Mouse (Mus musculus): Measurements from ENCODE around the gene Aicda.
A peak's percentile ranks its signal among the peaks of the same experiment; 100 is the strongest.
"Not testable (repeated sequence)": the region's sequence is repeated elsewhere in the genome, so short reads cannot be mapped to it uniquely, and the experiment has no call there.

Aicda gene

DNA sequence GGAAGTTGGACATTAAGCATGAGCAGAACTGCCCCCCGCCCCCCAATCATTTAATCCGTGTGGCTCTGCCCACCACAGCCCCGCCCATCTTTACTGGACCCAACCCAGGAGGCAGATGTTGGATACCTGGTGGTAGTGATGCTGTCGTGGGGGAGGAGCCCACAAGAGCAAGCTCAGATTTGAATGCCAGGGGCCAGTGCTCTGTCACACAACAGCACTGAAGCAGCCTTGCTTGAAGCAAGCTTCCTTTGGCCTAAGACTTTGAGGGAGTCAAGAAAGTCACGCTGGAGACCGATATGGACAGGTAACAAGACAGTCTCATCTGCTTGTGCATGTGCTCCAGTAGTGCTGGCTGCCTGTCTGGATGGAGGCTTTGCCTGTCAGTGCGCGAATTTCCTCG is at the start of gene Aicda:
Gene Aicda, plus strand, starts transcription at position 196 of the 400 bp plus-strand sequence.
- no peak for DNase-seq

- no peak for DNase-seq
These were observed 48.6 kb upstream of the Aicda start for GRCm38 (mm10) chr6:122505041-122505440.

- no peak for DNase-seq
These were observed 48.1 kb upstream of the Aicda start, which contains the start of gene Mfap5 for GRCm38 (mm10) chr6:122505545-122505944. Gene Mfap5 (plus strand): TSS chr6:122505845.

GRCm38 (mm10) chr6:122508494-122508893 is 45.1 kb upstream of the Aicda start:
- DNase-seq = no peak

- DNase-seq = no peak
These were observed 40.4 kb upstream of the Aicda start for GRCm38 (mm10) chr6:122512914-122513878.

DNA sequence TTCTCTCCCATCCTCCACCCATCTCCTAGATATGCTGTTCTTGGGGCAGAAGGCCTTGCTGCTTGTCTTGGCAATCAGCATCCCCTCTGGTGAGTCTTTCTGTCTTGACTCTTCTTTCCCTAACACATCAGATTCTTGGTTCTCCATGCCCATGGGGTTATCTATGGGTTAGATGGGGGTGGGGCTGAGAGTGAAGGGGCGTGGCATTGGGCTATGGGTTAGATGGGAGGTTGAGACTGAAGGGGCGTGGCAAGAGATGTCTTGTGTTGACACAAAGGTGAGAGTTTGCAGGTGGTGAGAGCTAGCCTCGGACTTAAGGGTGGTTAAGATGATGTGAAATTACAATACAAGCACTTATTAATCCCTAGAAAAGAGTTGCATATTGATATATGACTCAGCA is 39.3 kb upstream of the Aicda start:
- DNase-seq = no peak

DNA sequence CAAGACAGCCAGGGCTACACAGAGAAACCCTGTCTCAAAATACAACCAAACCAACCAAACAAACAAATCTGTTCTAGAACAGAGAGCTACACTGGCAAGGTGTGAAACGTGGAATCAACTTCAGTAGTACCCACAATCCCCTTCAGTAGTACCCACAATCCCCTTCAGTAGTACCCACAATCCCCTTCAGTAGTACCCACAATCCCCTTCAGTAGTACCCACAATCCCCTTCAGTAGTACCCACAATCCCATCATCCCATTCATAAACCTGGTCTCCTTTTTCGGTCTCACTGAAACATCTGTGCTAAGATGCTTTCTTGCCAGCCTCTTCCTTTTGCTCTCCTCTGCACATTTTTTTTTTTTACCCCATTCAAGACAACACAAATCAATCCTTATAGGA is 37.8 kb upstream of the Aicda start:
- not testable (repeated sequence) for DNase-seq

- DNase-seq = no peak
These were observed 35.9 kb upstream of the Aicda start for GRCm38 (mm10) chr6:122517668-122518067.

DNA sequence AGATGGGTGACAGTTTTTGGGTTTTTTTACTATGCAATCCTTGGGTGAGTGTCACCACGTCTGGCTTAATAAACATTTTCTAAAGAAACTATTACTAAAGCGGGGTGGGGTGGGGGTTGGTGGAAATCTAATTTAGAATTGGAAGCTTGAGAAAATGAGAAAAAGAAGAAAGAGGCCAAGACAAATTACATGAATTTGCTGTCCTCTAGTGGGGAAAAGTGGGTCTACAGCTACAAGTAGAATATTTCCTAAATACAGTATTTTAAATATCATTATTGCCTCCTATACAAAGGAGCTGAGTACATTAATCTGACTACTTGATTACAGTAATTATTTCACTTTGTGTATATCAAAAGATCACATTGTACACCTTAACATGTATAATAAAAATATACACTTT is 34.2 kb upstream of the Aicda start:
- peak; percentile 26 to 32 for DNase-seq

DNA sequence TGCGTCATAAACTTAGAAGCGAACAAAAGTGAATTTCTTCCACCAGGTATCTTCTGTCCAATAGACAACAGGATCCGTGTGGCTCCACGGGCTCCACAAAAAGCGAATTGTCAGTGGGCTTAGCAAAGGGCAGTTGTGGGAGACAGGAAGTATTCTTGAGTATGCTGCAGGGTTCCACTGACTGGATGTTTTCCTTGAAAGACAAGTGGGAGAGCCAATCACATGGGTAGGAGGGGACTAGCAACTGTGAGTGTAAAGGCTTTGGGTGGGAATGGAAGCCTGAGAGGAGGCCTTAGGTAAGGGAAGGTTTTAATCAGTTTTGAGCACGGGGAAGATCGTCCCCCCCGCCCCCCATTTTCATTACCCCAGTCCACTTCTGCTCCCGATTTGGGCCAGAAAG is 31.0 kb upstream of the Aicda start:
- DNase-seq = peak; percentile 31 to 57

- no peak for DNase-seq
These were observed 30.3 kb upstream of the Aicda start for GRCm38 (mm10) chr6:122523289-122523688.

DNA sequence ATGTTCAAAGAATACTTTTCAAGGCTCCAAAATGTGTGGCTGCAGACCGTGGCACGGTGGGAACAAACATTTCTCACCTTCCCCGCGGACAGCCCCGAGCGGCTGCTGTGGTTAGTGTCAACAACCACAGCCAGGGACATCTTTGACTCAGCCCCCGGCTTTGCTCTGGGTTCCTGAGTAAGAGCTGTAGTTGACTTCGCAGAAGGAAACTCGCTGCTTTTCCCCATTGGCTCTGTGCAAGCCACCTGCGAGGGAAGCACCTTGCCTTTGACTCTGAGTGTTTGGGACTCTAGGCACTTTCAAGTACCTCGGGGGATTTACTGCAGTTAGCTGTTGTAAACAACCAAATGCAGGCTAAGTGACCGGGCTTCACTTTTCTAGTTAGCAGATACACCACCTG is 26.0 kb upstream of the Aicda start:
- no peak for DNase-seq

DNA sequence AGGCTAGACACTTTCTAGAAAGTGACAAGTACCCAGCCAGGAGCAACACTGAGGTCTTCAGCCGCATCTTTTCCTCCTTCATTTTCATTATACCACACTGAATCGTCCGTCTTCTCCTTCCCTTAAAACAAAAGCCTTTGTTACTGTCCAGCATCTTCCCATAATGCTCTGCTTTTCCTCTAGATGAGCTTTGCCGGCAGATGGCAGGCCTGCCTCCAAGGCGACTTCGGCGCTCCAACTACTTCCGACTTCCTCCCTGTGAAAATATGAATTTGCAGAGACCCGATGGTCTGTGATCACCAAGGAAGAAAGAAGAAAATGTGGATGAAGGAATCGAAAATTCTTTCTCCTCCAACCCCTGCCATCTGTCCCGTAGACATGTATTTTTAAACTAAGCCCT is 25.5 kb upstream of the Aicda start:
- DNase-seq = no peak

GRCm38 (mm10) chr6:122531466-122532174 is 22.0 kb upstream of the Aicda start:
- no peak for DNase-seq

DNA sequence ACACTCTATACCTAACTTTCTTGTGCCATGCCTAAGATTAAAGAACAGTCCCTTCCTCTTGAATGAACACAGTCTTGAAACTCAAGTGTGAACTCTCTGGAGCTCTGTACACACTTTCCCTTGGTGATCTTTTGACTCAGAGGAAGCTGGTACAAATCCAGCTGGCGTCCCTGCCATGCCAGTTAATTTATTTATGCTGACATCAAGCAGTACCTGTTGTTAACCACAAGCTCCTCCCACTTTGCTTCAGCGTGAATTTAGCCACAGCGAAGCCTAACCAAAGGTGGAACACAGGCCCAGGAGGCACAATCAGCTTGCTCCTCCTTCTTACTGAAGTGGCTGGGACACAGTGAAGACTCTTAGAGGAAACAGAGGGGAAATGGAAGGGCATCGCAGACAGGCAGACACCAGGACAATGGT is 20.7 kb upstream of the Aicda start:
- DNase-seq = peak; percentile 8 to 24

- DNase-seq = no peak
These were observed 19.6 kb upstream of the Aicda start for GRCm38 (mm10) chr6:122534032-122534431.

DNA sequence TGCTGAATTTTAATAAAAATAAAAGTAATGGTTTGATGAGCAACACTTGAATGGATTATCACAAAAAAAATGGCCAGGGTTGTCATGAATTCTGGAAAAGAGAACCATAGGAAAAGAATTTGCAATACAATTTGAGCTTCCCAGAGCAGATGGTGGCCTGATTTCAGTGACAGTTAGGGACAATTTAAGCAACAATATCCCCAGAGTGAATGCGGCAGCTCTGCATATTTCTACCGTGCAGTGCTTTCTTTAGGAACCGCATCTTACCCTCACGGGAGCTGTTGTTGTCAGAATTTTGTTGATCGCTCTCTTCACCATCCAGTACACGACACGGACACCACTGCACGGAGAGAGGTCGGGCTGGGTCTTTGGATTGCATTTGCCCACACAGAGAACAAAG is 14.0 kb upstream of the Aicda start:
- no peak for DNase-seq

GRCm38 (mm10) chr6:122542459-122542858 is 11.1 kb upstream of the Aicda start:
- not testable (repeated sequence) for DNase-seq

DNA sequence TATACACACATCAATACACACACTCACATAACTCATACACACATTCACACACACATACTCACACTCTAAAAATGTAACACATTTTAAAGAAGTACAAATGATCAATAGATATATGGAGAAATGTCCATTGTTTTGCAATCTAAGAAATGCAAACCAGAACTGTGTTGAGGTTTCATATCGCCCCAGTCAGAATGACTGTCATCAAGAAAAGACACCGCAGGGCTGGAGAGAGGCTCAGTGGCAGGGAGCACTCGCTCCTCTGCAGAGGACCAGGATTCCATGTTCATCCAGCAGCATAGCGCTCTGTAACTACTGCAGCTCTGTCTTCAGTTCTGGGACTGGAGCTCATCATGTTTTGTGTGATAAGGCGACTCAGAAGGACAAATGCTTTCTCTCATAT is 10.0 kb upstream of the Aicda start:
- DNase-seq = no peak

GRCm38 (mm10) chr6:122544672-122545071 is 8.9 kb upstream of the Aicda start:
- no peak for DNase-seq

DNA sequence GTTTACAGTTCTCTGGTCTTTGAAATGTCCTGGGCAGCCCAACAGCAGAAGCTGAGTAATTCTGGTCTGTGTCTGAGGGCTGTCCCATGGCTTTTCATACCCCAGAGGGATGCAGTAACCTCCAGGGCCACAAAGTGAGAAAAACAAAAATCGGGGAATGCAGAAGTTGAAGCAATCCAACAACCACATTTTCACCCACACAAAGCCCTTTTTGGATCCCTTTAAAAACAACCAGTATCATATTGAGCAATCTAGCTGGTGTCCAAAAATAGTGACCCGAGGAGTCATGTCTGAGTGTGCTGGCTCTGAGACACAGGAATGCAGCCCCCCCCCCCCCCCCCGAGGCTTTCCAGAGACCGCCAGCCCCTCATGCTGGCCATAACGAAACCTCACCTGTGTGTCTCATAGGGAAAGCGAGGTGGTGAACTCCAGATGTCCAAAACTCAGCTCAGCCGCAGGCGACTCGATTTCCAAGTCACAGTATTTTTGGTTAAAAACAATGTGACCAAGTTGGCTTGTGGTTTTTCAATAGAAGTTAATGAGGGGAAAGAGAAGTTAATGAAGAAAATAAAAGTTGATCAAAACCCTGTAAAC is 8.2 kb upstream of the Aicda start:
- DNase-seq = no peak

DNA sequence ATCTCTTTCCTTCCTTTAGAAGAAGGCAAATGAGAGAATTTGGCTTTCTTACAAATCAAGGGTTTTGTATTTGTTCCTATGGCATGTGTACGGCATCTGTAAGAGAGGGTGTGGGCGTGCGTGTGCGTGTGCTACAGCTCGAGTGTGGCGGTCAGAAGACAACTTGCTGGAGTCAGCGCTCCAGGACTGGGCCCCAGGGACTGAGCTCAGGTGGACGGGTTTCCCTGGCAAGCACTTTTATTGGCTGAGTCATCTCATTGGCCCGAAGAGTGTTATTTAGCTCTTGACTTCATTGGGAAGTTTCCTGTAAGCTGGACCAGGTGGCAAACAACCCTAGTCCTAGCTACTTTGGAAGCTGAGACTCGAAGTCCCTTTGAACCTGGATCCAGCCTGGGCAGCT is 7.7 kb upstream of the Aicda start:
- DNase-seq = no peak

GRCm38 (mm10) chr6:122554102-122554501 is 501 bp downstream of the Aicda start:
- no peak for DNase-seq

Measured in cerebellum, postnatal 14 days (tissue).